Mouse (Mus musculus): ENCODE measurements at regions not wholly inside any gene's neighbourhood (a gene's known extent, or its start where the extent isn't known, plus 50 kb on each side); places are given as distances from the start of the nearest gene placed in this dataset.

GRCm38 (mm10) chr9:115493765-115494164, 183.5 kb upstream of the Stt3b start:
- TF ChIP-seq POLR2A (IDR thresholded peaks at IDR 0.05; ENCODE audit: insufficient read length, low read depth), result no peak
- TF ChIP-seq MAX (IDR thresholded peaks at IDR 0.05; ENCODE audit: low read depth), result no peak
- no peak for TF ChIP-seq USF1 (IDR thresholded peaks at IDR 0.05; ENCODE audit: low read depth)
- no peak for TF ChIP-seq POLR2AphosphoS2 (IDR thresholded peaks at IDR 0.05; ENCODE audit: insufficient read length, low read depth)
- TF ChIP-seq TCF12 (IDR thresholded peaks at IDR 0.05; ENCODE audit: insufficient read depth, poor library complexity, severe bottlenecking), result no peak
- no peak for TF ChIP-seq TCF3 (IDR thresholded peaks at IDR 0.05; ENCODE audit: insufficient read length, low read depth)
- TF ChIP-seq MYOD1 (IDR thresholded peaks at IDR 0.05; ENCODE audit: control insufficient read depth in 1 of 3, insufficient read length in 2 of 3, low read depth in 2 of 3), result no peak

Measured in myocyte (in vitro differentiated cells).